Mouse (Mus musculus): ENCODE data around the gene Upb1. TPM values are rescaled to one million over a fixed set of nuclear protein-coding genes. Genes with fewer than 3 reads are reported as not detected.
A peak's percentile ranks its signal among the peaks of the same experiment; 100 is the strongest.
"Not testable (repeated sequence)": the region's sequence is repeated elsewhere in the genome, so short reads cannot be mapped to it uniquely, and the experiment has no call there.

Upb1 gene
- not detected for total RNA-seq (2021)
- long read RNA-seq, experiment 1, result 0 reads
- long read RNA-seq, experiment 2, result 0 reads

DNA sequence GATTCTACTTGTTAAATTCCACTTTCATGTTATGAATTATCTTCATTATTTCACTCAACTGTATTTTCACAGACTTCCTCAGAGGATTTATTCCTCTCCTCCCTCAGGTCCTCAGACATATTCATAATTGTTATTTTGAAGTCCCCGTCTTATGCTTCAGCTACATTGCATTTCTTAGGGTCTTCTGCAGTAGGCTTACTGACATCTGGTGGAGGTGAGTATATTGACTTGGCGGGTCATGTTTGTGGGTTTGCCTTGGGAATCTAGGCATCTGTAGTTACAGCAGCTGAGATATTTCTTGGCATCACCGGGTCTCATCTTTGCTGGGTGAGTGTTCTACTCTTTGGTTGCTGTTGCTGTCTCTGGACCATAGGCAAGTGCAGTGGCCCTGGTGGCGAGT is at the start of gene Upb1:
Gene Upb1, plus strand, starts transcription at position 158 of the 400 bp plus-strand sequence.
- no peak for DNase-seq

DNA sequence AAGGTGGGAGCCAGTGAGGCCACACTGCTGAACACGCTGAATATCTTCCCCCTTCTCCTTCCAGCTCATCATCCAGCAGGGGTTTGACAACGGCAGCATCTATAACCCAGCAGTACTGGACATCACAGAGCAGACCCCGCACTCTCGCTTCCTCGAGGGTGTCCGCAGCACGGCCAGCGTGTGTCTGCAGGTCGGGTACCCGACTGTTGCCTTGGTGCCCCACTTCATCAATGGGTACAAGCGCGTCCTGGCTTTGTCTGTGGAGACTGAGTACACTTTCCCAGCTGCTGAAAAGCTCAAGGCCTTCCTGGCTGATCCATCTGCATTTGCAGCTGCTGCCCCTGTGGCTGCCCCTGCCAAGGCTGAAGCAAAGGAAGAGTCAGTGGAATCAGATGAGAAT is 48.4 kb upstream of the Upb1 start:
- DNase-seq, result no peak

DNA sequence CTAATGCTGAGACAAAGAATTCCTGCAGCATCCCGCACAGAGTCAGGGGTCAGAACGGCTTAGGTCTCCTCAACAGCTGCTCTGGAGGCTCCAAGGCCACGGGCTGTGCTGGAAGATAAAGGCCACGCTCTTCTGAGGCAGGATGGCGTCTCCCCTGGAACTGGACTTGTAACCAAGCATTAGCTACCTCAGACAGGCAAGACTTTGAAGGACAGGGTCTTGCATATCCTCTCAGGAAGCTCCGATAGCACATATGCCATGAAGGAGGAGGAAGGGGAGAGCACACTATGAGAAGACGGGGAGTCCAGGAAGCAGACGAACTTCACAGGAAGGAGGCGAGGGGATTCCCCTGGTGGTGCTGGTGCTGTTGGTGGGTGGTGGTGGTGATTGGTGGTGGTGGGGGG is 47.1 kb upstream of the Upb1 start:
- not testable (repeated sequence) for DNase-seq

DNA sequence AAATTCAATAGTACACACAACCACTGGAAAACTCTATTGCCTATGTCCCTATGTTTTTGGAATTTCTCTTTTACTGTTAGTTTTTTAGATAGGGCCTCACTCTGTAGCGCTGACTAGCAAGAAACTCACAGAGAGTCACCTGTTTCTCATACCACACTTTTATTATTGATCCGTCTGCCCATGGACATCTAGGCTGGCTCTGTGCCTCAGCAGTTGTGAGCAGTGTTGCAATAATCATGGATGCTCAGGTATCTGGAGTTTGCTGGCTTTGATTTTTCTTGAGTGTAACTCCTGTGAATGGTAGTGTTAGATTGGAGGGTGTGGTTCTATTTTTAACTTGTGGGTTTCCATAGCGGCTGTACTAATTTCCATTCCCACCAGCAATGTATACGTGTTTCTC is 45.6 kb upstream of the Upb1 start:
- DNase-seq, result no peak

DNA sequence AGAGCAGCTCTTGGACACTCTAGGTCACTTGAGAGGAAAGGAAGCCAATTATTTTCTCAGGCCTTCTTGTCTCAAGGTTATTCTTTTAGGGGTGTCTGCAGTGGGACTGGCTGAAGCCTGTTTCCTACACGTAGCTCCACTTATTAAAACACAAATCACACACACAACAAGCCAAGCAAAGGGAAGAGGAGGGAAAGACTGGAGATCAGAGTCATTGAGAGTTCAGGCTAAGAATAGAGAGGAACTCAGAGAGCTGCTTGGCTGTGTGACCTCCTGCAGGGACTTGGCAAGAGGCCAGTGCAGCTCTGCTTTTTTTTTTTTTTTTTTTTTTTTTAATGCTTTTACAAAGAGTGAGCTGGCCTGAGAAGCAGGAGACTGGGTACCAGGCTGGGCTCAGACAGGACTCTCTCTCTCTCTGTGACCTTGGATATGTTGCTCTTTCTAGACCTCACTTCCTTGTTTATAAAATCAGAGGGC is 36.7 kb upstream of the Upb1 start:
- peak; percentile 8 for DNase-seq

DNA sequence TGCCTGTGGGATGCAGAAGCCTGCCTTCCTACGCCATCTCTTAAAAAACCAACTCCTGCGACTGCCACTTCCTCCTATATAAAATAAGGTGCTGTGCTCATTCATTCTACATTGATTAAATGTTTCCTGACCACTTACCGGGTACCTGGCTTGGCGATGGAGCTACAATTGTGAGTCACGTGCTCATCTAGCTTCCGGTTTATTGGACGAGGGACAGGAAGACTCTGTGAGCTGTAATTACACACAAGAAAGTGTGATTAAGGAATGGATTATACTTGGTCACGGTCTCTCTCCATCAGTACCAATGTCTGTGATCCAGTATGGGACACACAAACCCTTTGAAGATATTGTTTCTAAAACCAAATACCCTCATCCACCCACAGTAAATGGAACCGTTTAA is 36.1 kb upstream of the Upb1 start:
- DNase-seq, result no peak

DNA sequence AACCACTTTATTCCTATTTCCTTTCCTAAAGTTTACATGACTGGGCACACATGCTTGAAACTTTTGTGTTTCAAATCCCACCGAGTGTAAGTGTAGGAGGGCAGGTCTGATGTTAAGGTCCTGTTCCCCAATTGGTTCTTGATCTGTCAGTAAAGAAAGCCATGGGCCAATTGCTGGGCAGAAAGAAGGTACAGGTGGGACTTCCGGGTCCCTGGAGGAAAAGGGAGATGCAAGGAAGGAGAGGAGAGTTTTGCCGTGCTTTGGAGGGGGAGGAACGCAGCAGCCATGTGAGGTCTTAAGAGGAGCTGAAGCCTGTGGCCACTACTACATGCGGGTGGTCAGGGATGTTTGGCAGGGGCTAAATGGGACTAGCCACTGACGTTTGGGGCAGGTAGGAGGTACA is 35.7 kb upstream of the Upb1 start:
- DNase-seq, result no peak

DNA sequence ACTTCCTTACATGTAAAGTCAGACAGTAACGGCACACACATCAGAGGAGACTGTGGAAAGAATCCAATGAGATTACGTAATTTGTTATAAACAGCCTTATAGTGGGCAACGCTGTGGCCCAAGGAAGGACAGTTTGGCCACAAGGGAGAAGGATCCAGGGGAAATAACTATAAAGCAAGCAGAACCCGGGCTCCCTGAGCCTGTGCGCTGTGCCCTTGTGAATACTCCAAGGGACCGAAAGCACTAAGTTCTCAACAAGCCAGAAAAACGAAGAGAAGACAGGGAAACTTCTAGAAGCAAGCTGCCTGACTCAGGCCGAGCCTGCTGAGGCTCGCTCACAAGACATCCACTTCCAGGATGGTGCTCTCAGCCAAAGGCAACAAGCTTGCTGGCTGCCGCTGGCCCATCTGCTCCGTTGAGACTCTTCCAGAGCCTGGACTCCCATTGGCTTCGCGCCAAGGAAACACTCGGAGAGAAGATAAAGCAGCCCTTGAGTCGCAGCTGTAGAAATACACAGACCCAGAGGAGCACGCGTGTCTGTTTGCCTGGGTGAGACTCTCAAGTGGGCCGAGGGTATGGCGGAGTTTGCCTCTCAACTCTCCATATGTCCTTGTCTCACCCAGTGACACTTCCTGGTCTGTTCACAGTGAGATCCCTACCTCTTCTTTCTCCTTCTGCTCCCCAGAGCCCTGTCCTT is 27.1 kb upstream of the Upb1 start:
- DNase-seq, result peak; percentile 24

DNA sequence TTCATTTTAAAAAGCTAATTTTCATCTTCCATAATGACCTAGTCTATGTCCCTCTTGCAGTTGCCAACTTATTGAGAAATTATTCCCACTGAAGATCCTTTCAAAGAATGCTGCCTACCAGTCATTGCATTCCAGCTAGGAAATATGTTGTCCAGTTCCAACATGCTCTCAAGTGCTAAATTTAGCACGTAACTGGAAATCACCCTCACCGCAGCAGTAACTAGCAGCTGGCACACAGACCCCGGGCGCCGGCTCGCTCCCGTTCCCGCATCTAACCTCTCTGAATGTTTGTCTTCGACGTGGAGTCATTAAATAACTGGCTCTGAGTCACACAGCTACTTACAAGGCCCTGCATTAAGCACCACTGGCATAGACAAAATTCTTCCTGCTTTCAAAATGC is 22.2 kb upstream of the Upb1 start:
- no peak for DNase-seq

DNA sequence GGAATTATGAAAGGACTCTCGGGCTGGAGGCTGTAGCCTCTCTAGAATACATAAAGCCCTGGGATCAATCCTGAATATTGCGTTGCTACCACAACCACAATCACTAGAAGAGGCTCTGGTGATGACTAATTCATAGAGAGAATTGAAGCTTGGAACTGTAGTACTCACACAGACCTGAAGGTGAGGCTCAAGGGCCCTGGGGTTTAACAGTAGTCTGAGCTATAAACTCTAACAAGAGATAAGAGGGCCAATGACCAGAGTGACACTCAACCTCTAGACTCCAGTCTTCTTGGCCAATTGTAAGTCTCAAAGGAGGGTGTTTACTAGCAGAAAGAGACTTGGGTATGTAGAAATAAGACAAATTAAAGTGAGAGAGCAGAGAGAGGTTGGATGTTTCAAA is 10.8 kb upstream of the Upb1 start:
- no peak for DNase-seq

DNA sequence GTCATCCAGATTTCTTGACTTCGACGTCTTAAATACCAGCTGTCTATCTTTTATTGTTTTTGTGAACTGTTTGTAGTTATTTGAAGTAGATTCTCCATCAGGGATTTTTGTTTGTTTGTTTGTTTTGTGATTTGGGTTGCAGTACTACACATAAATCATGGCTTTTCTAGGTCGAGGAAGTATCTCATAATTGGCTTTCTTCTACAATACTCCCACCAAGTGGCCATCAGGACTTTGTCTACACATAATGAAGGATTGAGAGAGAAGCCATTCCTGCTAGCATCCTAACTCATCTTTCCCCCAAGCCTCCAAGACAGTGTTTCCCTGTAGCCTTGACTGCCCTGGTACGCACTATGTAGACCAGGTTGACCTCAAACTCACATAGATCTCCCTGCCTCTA is 10.1 kb upstream of the Upb1 start:
- no peak for DNase-seq

DNA sequence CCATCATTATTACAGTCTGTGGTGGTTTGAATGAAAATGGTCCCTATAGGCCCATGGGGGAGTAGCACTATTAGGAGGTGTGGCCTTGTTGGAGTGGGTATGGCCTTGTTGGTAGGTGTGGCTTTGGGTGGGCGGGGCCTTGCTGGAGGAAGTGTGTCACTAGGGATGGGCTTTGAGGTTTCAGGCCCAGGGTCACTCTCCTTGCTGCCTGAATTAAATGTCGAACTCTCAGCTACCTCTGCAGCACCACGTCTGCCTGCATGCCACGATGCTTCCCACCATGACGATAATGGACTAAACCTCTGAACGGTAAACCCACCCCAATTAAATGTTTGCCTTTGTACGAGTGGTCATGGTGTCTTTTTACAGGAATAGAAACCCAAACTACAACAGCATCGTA is 6.1 kb upstream of the Upb1 start:
- DNase-seq, result no peak

DNA sequence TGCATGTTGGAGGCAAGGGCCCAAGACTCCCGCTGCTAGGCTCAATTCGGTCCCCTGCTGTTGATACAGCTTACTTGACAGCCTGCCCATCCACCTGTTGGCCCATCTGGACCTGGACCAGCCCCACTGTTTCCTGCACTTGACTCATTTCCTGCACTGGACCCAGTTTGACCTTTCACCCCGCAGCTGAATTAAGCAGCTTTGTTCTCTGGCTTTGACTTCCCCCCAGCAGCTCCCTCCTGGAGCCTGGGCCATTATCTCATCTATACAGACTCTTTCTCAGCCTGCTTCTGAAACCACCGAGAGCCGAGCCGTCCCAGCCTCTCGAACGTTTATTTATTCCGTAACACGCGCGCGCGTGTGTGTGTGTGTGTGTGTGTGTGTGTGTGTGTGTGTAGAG is 3.9 kb upstream of the Upb1 start:
- peak; percentile 49 for DNase-seq

DNA sequence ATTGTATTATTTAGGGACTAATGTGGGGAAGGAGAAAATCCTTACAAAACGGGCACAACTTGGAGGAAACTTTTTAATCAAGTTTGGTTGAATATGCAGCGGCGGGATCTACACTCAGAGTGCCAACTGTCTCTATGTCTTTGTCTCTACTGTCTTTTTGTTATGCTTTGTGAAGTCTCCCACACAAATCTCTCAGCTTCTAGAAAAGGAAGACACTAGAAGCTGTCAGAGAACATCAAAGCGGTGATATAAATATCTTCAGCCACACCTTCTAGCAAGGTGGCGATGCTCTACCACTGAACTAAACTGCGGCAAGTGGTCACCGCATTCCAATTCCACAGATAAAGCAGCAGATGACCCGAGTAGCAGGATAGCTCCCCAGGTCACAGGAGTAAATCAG is 5.0 kb downstream of the Upb1 start:
- DNase-seq, result no peak

DNA sequence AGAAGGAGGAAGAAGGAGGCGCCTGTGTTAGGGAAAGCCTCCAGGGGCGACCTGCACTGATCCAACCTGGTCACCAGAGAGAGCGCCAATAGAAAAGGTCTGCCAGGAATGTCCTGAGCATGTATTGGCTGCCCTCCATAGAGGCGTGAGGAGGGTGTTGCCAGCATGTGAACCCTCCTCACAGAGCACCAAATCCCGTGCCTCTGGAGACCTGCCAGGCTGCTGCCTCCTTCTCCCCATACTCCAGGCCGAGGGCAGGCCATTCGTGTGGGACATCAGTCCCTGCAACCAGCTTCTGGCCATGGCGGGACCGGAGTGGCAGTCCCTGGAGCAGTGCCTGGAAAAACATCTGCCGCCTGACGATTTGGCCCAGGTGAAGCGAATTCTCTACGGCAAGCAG is 5.8 kb downstream of the Upb1 start:
- peak; percentile 31 for DNase-seq

DNA sequence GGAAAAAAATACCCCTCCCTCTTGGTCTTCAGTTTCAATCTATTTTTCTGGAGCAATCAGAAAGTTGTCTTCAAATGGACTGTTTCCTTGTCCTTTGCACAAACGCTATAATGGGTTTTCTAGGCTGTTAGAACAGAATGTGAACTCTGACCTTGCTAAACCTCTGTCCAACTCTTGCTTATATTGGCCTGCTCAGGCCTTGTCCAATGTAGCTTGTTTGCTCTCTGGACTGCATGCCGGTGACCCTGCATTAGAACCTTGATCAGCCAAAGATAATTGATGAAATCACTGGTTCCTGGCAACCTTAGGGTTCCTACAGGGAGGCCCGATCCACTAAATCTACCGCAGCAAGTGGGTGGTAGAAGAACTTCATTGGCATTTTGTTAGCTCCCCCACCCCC is 6.8 kb downstream of the Upb1 start:
- DNase-seq, result no peak

DNA sequence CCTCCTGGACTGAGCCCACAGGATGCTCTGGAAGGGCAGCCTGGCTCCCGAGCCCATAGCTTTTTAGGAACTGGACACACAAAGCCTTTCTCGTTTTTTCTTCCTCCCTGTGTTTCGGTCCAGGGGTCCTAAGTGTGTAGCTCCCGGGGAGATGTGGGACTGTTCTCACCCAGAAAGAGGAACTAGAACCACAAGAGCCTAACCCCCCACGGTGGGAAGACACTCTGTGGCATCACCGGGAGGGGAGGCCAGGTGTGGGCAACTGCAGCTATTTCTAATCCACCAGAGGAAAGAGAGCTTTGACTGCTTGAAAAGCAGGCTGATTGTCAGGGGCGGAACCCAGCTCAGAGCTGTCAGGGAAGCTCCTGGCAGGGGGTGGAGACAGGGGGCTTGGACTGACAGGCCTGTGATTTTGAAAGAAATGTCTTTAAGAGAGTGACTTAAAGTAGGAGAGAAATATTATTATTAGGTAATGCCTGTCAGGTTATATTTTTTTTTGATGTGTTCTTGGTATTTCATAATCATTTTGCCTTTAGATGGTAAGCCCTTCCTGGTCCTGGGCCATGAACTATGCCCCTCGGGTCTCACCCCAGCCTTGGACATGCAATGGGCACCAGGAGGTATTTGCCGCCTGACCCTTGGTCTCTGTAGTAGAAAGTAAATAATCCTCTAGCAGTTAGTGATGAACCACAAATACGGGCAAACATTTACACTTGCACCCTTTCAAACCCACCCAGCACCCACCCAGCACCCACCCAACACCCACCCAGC is 10.6 kb downstream of the Upb1 start:
- DNase-seq, result not testable (repeated sequence)

DNA sequence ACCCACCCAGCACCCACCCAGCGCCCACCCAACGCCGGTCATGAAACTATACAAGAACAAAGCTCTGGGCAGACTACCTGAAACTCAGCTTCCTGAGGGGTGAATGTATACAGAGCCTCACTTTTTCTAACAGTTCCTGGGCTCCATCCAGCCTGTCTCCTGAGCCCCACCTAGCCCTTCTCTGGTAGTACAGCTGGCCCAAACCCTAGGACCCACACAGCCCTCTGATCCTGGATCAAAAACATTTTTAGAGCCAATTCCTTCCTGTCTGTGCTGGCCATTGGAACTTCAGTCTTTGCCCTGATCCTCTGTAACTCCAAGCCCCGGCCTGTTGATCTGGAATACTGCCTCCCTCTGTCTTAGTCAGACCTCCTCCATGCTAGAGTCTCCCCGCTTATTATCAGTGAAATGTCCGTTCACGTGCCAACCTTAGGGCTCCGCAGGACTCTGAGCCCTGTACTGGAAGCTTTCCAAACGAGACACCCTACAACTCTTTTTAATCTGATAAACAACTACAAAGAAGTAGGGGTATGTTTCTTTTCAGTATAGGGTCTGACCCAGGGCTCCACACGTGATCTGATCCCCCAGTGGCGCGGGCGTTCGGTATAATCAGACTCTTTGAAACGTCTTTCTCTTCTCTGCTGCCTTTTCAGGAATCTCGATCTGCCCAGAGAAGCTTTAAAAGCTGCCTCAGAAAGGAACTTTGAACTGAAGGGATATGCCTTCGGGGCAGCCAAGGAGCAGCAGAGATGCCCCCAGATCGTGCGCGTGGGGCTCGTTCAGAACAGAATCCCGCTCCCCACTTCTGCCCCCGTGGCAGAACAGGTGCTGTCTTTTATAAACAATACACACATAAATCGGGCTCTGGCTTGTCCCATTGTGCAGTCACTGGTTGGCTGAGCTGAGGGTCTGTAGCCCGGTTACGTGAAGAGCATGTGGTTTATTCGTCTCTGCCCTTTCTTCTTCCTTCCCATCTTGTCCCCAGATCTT is 11.5 kb downstream of the Upb1 start:
- no peak for DNase-seq

DNA sequence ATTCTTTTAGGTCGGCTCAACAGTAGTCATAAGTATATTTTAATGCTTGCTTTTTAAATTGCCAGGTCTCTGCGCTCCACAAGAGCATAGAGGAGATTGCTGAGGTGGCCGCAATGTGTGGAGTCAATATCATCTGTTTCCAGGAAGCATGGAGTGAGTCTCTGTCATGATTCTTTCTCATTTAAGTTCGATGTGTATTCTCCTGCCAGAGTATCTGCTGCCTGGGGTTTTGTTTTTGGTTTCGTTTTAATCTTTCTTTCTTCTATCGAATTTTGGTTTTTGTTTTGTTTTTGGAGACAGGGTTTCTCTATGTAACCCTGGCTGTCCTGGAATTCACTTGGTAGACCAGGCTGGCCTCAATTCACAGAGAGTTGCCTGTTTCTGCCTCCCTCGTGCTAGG is 14.0 kb downstream of the Upb1 start:
- DNase-seq, result no peak

DNA sequence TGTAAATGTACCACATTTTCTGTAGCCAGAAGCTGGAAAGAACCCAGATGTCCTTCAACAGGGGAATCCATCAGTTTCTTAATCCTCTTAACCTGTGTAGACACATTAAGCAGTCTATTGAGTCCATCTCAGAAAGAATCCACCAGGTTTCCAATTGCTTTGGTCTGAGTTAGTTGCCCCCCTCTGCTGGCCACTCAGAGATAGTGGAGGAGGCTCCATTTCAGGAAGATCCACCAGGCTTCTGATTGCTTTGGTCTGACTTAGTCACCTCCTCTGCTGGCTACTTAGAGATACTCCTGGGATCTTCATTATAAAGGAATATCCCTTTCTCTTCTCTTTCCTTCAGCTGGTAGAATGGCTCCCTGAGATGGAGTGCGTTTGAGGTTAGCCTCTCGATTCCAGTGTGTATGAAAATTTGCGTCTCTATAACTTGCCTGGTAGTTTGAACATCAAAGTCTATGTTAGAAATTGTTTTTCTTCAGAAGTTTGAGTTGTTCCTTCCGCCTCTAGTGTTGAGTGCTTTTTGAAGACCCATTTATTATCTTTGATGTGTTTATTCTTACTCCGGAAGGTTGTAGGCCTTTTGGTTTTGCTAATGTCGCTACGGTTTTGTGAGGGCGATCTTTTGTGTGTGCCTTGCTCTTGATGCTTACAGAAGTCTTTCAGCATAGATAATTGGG is 16.6 kb downstream of the Upb1 start:
- no peak for DNase-seq

DNA sequence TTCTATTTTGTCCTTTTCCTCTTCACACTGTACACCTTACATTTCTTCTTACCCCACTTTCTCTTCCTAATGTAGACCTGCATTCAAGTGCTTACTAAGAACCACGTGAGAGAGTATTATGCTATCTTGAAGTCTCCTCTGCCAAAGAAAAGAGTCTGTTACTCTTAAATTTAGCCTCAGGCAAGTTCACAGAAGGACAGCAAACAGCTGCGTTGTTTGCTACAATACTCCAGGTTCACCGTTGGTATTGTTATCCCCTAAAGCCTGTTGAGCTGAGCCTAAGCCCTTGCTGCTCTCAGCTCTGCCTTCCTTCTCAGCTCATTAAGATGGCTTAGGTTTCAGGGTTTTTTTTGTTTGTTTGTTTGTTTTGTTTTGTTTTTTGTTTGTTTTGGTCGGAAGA is 17.8 kb downstream of the Upb1 start:
- no peak for DNase-seq

DNA sequence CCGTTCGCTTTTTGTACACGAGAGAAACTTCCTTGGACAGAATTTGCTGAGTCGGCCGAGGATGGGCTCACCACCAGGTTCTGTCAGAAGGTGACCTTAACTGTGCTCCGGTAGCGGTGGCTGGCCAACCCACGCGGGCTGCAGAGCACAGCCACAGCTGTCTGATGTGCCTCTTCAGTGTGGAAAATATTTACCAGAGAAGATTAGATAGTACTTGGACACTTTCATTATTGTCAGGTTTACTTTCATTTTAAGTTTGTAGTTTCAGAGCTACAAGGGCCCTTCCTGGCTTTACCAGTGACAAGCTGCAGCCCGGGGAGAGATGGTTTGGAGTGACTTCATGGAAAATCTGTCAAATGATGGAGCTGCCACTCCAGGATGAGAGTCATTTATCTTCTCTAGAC is 23.6 kb downstream of the Upb1 start:
- no peak for DNase-seq
